Mouse (Mus musculus) adrenal gland (tissue): ENCODE measurements around the gene Mbtps2.

Experiments
- intact Hi-C: fragments of 180-260 bp; cut with DNase I; formaldehyde crosslinking; loops from one replicate; pipeline ENCODE4 v1.15.1; 2025
- long read RNA-seq, 2 experiments: library from polyadenylated mRNA; unstranded; transcript quantifications; one replicate each; pipeline ENCODE4 v2.0.0; 2020; ENCODE audit warnings: borderline replicate concordance in 1 of 2; ENCODE audit not compliant: insufficient replicate concordance in 1 of 2

Gene Mbtps2
- long read RNA-seq, experiment 1, partial matches to known transcripts, result 0 of 4 reads
- long read RNA-seq, experiment 1, other reads (novel, unspliced or antisense), result 3 of 4 reads
- long read RNA-seq, experiment 2, partial matches to known transcripts, result 0 of 3 reads
- long read RNA-seq, experiment 2, other reads (novel, unspliced or antisense), result 2 of 3 reads

GRCm38 (mm10) chrX:157598186-157598996 is at the start of gene Mbtps2:
Gene Mbtps2 (minus strand): TSS chrX:157598715.
- intact Hi-C loops, result no loop called here

GRCm38 (mm10) chrX:157646399-157646798 is 47.9 kb upstream of the Mbtps2 start:
- intact Hi-C loops, result no loop called here

DNA sequence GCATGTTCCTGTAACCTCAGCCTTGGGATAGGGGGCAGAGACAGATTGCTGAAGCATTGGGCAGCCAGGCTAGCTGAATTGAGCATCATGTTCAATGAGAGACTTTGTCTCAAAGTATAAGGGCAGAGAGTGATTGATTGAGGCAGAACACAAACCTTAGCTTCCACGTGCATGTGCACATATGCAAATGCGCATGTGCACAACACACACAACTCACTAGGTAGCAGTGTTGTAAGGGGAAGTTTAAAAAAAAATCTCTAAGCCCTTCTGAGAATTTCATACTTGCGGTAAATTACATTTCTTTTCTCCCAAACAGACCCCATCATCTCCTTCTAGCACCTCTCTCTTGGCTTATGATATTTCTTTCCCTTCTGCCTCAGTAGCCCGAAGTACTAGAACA is 46.2 kb upstream of the Mbtps2 start:
- intact Hi-C loops, result loop anchor here (5.0 kb wide), 1 partner anchor 182 kb away; no protein-coding TSS in a partner anchor

DNA sequence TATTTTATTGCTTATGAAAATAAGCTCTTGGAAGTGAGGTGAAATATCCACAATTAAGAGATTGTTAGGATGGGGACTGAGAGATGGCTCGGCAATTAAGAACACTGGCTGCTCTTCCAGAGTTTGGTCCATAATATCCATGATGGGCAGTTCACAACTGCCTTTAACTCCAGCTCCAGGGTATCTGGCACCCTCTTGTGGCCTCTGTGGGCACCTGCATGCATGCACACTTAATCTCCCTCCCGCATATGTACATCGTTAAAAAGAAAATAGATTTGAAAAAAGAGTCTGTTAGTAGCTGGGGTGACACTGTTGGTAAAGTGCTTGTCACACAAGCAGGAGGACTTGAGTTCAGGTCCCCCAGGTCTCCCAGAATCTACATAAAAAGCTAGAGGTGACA is 45.8 kb upstream of the Mbtps2 start:
- intact Hi-C loops, result loop anchor here (5.0 kb wide), 1 partner anchor 182 kb away; no protein-coding TSS in a partner anchor

DNA sequence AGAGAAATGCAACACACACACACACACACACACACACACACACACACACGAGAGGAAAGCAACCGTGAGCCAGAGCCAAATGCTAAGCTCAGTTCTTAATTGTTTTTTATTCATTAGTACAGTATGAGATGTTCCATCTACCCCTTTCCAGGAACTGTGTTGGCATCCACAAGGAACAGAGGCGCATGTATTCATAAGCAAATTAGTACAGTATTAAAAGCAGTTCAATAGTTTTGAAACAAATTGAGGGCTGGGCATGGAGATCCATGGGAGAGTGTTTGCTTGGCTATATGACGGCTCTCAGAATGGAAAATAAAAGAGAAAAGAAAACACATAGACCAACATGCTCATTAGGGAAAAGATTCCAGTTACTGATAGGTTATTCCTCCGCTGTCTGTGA is 44.3 kb upstream of the Mbtps2 start:
- intact Hi-C loops, result loop anchor here (5.0 kb wide), 1 partner anchor 181 kb away; no protein-coding TSS in a partner anchor

- intact Hi-C loops, result loop anchor here (10.0 kb wide), 1 partner anchor 72 kb away; the partner anchor contains the start of gene Yy2
Measured at GRCm38 (mm10) chrX:157637253-157637652, 38.7 kb upstream of the Mbtps2 start.

DNA sequence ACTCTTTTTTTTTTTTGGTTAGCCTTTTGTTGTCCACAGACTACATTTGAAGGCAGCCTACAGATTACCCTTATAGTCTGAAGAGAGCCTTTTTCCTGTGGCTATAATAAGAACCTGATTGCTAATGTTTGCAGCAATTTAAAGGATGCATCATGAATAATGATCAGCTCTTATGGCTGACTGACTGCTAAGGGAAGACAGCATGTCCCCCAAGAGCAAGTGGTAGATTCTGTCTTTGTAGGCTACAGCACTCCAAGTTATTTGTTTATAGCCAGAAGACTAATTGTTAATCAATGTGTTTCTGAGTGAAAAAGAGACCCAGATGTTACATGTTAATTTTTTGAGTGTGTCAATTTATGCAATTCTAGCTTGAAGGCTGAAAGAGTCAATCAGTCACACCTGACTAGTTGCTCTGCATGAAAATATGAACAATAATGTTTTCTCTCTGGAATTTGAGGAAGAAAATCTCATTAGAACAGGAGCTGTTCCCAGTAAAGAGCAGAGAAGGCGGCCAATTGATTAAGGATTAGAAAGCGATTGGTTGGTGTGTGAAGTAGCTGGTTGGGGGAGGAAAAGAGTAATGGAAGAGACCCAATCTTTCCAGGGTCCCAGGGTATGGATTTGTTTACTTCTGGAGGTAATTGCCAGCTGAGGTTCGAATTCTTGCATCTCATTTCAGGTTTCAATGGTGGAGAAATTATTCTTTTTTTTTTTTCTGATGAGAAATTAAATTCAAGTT is 35.3 kb upstream of the Mbtps2 start:
- intact Hi-C loops, result loop anchor here (10.0 kb wide), 1 partner anchor 69 kb away; the partner anchor contains the start of gene Yy2

GRCm38 (mm10) chrX:157630341-157630740 is 31.8 kb upstream of the Mbtps2 start:
- intact Hi-C loops, result loop anchor here (10.0 kb wide), 1 partner anchor 66 kb away; the partner anchor contains the start of gene Yy2

GRCm38 (mm10) chrX:157612894-157613293 is 14.4 kb upstream of the Mbtps2 start:
- intact Hi-C loops, result no loop called here

GRCm38 (mm10) chrX:157601450-157601849 is 2.9 kb upstream of the Mbtps2 start:
- intact Hi-C loops, result no loop called here

DNA sequence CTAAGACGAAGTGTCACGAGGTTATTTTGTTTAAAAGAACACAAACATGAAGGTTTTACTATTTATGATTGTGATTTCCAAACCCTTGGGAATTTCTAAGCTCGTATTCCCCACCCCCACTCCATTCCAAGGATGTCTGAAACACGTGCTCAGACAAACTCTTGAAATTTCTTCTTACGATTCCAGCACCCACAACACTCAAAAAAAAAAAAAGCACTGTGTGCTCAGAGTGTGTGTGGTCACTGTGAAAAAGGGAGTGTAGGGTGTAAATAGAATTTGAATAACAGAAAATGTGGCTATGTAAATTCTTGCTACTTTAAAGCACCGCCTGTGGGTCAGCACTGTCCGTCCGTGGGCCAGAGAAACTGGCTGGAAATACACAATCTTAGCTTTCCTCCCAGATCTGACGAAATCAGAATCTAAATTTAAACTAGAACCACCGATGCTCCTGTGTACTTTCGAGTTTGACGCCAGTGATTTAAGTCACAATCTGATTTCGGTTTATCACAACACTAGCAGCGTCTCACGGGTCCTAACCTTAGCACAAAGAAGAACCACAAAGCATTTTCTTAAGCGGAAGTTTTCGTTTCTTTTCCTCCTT is 830 bp downstream of the Mbtps2 start:
- intact Hi-C loops, result no loop called here

DNA sequence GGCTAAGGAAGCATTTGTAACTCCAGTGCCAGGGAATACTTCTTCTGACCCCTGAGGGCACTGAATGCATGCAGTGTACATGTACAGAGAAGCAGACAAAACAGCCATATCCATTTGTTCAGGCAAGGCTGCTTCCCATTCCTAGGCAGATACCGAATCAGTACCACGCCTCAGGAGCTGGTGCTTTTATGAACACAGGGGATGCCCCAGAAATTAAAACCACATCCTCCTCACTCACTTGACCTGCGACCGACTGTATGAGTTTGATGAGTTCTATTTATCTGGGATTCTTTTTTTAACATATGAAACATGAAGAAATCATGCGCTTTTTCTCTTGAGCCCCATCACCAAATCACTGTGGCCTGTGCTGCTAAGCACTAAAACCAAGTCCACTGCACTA is 1.7 kb downstream of the Mbtps2 start:
- intact Hi-C loops, result no loop called here

DNA sequence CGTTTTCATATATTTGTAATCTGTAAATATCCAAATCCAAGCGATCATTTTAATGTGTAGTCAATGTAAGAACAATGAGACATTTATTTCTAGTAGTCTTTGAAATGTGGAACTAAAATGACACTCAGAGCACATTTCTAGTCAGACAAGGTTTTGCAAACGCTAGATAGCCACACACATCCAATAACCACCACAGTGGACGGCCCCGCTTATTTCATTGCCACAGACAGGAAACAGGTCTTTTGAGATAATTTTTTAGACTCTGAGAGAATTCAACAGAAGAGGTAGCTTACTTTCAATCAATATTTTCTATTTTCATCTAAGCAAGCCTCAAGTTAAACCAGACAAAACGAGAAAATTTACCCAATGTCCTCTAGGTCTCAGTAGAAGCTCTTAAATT is 2.6 kb downstream of the Mbtps2 start:
- intact Hi-C loops, result no loop called here

DNA sequence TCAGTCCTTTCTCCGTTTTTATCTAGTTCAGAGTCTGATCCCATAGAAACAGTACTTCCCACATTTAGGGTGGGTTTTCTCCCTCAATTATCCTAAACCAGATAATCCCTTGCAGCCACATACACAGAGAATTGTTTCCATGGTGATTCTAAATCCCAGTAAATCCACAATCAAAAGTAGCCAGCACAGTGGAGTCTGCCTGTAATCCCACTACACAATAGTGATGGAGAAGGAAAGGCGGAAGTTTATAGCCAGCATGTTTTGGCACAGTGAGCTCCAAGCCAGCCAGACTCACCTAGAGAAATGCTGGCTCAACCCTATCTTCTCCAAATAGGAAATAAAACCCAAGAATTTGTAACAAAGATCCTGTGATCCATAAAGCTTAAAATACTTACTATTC is 3.9 kb downstream of the Mbtps2 start:
- intact Hi-C loops, result no loop called here

DNA sequence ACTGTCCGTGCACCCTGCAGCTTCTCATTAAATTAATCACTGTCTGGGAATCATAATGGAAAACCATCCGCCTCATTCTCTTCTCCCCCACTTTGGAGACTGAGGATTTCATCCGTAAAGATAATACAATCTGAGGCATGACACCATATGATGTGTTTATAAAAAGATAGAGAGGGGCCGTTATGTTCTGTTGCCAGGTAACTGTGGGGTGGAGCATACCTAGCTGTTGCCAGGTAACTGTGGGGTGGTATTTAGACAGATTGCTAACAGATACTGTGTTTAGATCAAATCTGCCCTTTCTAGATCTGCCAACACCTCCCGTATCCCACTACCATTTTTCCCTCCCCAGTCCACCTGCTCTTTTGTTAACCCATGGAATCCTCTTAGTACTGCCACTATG is 11.5 kb downstream of the Mbtps2 start:
- intact Hi-C loops, result no loop called here

DNA sequence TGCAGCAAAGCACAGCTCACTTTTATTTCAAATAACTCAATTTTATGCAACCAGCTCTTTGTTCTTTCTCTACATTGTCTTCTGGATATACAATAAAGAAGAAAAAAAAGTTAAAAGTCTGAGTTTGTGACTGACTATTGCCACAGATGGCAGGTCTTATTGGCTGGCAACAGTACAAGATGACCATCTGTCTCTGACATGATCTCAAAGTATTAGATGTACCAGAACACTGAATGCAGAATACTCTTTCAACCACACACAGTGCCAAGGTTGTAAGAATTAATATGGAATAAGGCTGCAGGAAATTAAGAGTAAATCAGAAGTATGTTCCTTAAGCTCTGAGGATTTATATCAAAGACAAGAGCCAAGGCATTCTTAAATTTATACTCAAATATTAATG is 12.1 kb downstream of the Mbtps2 start:
- intact Hi-C loops, result no loop called here

DNA sequence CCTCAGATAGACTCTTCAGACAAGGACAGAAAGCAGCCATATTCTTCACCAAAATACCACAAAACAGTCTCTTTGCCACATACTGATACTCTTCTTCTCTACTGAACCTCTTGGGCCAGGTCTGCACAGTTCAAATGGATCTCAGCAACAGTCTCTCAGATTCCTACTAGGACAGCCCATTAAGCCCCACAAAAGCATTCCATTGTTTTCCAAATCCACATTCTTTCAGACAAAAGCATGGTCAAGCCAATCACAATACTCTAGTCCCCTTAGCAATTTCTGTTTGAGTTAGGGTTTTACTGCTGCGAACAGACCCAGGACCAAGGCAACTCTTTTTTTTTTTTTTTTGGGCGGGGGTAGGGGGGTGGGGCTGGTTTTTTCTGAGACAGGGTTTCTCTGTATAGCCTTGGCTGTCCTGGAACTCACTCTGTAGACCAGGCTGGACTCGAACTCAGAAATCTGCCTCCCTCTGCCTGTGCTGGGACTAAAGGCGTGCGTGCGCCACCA is 19.4 kb downstream of the Mbtps2 start:
- intact Hi-C loops, result no loop called here

DNA sequence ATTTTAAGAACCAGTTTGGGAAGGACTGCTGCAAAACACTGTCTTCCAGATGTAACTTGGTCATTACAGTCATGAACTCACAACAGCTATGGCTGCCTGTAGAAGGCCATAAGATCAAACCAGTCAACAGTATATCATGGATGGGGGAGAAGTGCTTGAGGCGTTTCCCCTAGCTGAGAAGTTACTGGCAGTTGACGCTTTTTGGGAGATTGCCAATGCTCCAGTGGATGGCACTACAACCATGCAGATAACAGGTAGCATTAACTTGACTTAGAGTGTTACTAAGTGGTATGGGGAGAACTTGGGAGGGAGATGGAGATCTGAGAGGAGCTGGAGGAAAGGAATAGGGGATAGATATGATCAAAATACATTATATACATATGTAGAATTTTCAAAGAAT is 23.8 kb downstream of the Mbtps2 start:
- intact Hi-C loops, result no loop called here

DNA sequence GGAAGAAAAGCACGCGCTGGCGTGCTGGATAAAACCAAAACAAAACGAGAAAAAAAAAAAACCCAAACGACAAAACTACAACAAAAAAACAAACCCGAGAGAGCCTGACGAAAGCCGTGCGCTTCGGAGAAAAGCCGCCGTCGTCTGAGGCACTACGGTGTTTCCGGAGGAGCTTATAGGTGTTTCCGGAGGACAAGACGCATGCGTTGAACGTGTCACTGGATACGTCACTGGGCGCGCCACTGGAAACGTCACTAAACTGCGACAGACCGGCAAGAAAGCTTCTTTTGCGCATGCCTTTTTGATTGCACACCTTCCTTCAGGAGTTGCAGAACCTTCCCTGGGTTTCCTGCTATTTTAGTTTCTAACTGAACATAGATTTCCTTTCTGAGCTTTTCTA is 29.7 kb downstream of the Mbtps2 start, which contains the start of gene Yy2:
Yy2 (minus strand) TSS at position 146 of the 400 bp plus-strand sequence.
- intact Hi-C loops, result loop anchor here (10.0 kb wide), 1 partner anchor 66 kb away; no protein-coding TSS in a partner anchor

- intact Hi-C loops, result loop anchor here (10.0 kb wide), 1 partner anchor 71 kb away; no protein-coding TSS in a partner anchor
Measured at GRCm38 (mm10) chrX:157563794-157564193, 34.7 kb downstream of the Mbtps2 start.

DNA sequence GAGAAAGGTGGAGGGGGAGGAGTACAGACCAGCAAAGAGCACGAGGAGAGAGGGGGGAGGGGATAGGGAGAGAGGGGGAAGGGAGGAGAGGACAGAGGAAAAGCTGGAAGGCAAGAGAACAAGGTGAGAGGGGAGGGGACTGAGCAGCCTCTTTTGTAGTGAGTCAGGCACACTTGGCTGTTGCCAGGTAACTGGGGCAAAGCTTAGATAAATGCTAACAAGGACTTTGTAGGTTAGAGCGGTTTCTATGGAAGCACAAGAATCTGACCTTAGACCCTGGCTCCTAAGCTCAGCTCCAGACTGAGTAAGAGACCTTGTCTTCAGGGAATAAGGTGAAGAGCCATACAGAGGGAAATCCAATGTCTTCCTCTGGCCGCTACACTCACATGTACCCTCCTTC is 51.4 kb downstream of the Mbtps2 start:
- intact Hi-C loops, result no loop called here
